Mouse (Mus musculus) gastrocnemius, adult 18-20 months (tissue): ENCODE data around the gene Npdc1. TPM values are rescaled to one million over a fixed set of nuclear protein-coding genes. Genes with fewer than 3 reads are reported as not detected.

ENCODE experiments used
- DNase-seq: peaks from one replicate; pipeline ENCODE4 v3.0.0; 2021; ENCODE audit warnings: low spot score
- total RNA-seq, 2 experiments: library from RNA; stranded (reverse); gene quantifications; 2 replicates each; pipeline ENCODE4 v1.2.3; 2021

The Npdc1 gene
- total RNA-seq, 2 experiments from 2014 or later = 15.8 to 19.0 TPM

- peak; percentile 92 for DNase-seq
Observed at GRCm38 (mm10) chr2:25428442-25429236, 29.5 kb downstream of the Npdc1 start, which contains the start of gene Abca2. Abca2 (plus strand) TSS chr2:25428703.

GRCm38 (mm10) chr2:25429435-25430180 lies 30.5 kb downstream of the Npdc1 start:
- no peak for DNase-seq

- no peak for DNase-seq
Observed at GRCm38 (mm10) chr2:25430395-25431233, 31.5 kb downstream of the Npdc1 start.

GRCm38 (mm10) chr2:25431308-25431855 lies 32.2 kb downstream of the Npdc1 start:
- DNase-seq = no peak

GRCm38 (mm10) chr2:25432326-25433098 lies 33.4 kb downstream of the Npdc1 start:
- DNase-seq = no peak

- DNase-seq = no peak
Observed at GRCm38 (mm10) chr2:25433101-25433500, 34.0 kb downstream of the Npdc1 start.

GRCm38 (mm10) chr2:25434292-25434691 lies 35.1 kb downstream of the Npdc1 start:
- no peak for DNase-seq

- no peak for DNase-seq
Observed at GRCm38 (mm10) chr2:25436286-25436820, 37.2 kb downstream of the Npdc1 start.

- no peak for DNase-seq
Observed at GRCm38 (mm10) chr2:25441067-25441466, 41.9 kb downstream of the Npdc1 start.

- DNase-seq = no peak
Observed at GRCm38 (mm10) chr2:25442682-25443081, 43.5 kb downstream of the Npdc1 start.

- DNase-seq = no peak
Observed at GRCm38 (mm10) chr2:25450853-25451647, 51.9 kb downstream of the Npdc1 start.

- no peak for DNase-seq
Observed at GRCm38 (mm10) chr2:25452951-25453350, 53.8 kb downstream of the Npdc1 start.

GRCm38 (mm10) chr2:25456205-25456953 lies 57.2 kb downstream of the Npdc1 start, which contains the start of gene Clic3:
Clic3 (plus strand) TSS chr2:25456838.
- DNase-seq = no peak

GRCm38 (mm10) chr2:25457022-25457896 lies 58.1 kb downstream of the Npdc1 start:
- no peak for DNase-seq

- peak; percentile 44 for DNase-seq
Observed at GRCm38 (mm10) chr2:25458911-25459310, 59.8 kb downstream of the Npdc1 start.
